Mouse (Mus musculus) neural tube, embryonic 14.5 days (tissue): ENCODE measurements around the gene Hoxb6. TPM values are rescaled to one million over a fixed set of nuclear protein-coding genes. Genes with fewer than 3 reads are reported as not detected.

Source experiments
- ATAC-seq: fragments of 200-750 bp; cut with Nextera tagmentation; 2 replicates; pipeline ENCODE4 v1.8.0; 2017; ENCODE audit warnings: low read depth, mild to moderate bottlenecking, moderate TSS enrichment, moderate library complexity
- H3K27ac ChIP-seq: fragments of 300-500 bp; sonication (generic); 2 replicates; pipeline ENCODE4 v1.5.1; 2014; ENCODE audit warnings: low read depth, mild to moderate bottlenecking, control low read depth, low read length, moderate library complexity, mixed read lengths
- H3K27me3 ChIP-seq: fragments of 300-500 bp; sonication (generic); 2 replicates; pipeline ENCODE4 v1.6.1; 2014; ENCODE audit warnings: low read length; ENCODE audit not compliant: control insufficient read depth, insufficient read depth
- H3K36me3 ChIP-seq: fragments of 300-500 bp; sonication (generic); 2 replicates; pipeline ENCODE4 v1.6.1; 2014; ENCODE audit warnings: low read length, mixed read lengths; ENCODE audit not compliant: control insufficient read depth, insufficient read depth
- H3K4me1 ChIP-seq: fragments of 300-500 bp; sonication (generic); 2 replicates; pipeline ENCODE4 v1.6.1; 2014; ENCODE audit warnings: low read length; ENCODE audit not compliant: control insufficient read depth, insufficient read depth
- H3K4me2 ChIP-seq: fragments of 300-500 bp; sonication (generic); 2 replicates; pipeline ENCODE4 v1.6.1; 2014; ENCODE audit warnings: mild to moderate bottlenecking, low read depth, low read length, control low read depth
- H3K4me3 ChIP-seq: fragments of 300-500 bp; sonication (generic); 2 replicates; pipeline ENCODE4 v1.5.1; 2014; ENCODE audit warnings: low read depth, low read length, control low read depth, mixed read lengths
- H3K9ac ChIP-seq: fragments of 300-500 bp; sonication (generic); replicated peaks from 2 replicates; pipeline ENCODE4 v1.6.1; 2014; ENCODE audit warnings: low read depth, mild to moderate bottlenecking, control low read depth, low read length, mixed read lengths
- H3K9me3 ChIP-seq: fragments of 300-500 bp; sonication (generic); 2 replicates; pipeline ENCODE4 v1.6.1; 2016; ENCODE audit warnings: low read length; ENCODE audit not compliant: control insufficient read depth
- WGBS: fragments of 180-500 bp; shearing (Covaris S2); extraction: QIAGEN DNeasy Blood & Tissue Kit; methylation state at CpG from one replicate; pipeline ENCODE4 v1.1.7; 2014; 5-methylcytosine and 5-hydroxymethylcytosine counted together
- polyA plus RNA-seq: library from polyadenylated mRNA; unstranded; fragments of >200 nt; fragmentation: Nextera tagmentation; extraction: Ambion mirVana; gene quantifications from 2 replicates; pipeline ENCODE4 v1.2.1, GENCODE M21; 2014

The Hoxb6 gene
- polyA plus RNA-seq, 1 experiment from 2014 or later = 138 TPM

- peak overlapping the region; percentile 100 for H3K4me2 ChIP-seq
- peaks cover 59% of the 10 kb centered on the region for H3K4me1 ChIP-seq
- peak overlapping the region; percentile 100 for H3K27ac ChIP-seq
- H3K9me3 ChIP-seq = no peaks in the 10 kb centered on the region
- H3K4me3 ChIP-seq = peak overlapping the region; percentile 95
- 4% methylated on average over 18 of the region's 18 CpGs for WGBS
- peaks cover 6% of the 10 kb centered on the region for H3K36me3 ChIP-seq
- peak overlapping the region; percentile 100 for H3K9ac ChIP-seq
- H3K27me3 ChIP-seq = no peaks in the 10 kb centered on the region
- no peak for ATAC-seq
Measured at GRCm38 (mm10) chr11:96316696-96317607, 24.7 kb downstream of the Hoxb6 start.

DNA sequence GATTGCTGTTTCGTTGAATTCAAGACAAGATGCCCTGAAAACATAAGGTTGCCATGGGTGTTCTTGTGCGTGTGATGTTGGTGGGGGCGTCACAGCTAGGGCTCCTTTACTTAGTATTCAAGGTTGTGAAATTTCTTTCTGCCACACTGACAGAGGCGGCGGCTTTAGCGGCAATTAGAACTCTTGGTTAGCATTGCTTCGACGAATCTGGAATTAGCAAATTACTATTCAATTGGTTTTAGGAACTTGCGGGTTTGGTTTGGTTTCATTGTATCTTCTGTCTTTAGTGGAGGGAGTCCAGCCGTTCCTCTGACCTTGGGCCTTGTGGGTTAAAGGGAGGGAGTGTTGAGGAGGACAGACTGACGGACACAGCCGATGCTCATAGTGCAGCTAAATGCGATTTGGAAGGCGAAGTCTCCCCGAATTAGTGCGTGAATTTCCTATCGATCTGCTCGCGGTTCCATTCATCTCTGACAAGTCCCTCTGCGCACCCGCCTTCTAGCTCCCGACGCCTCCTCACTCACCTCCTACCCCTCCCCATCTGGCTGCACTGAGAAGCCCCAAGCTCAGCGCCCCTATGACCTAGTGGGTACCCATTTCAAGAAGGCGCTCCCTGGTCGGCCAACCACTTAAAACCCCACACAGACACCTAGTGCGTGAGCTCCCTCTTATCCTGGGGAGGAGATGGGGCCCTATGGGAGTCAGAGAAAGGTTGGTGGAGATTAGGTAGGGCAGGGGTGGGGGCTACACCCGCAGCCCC, 25.5 kb downstream of the Hoxb6 start, which contains the start of gene Hoxb4:
Gene Hoxb4, plus strand, starts transcription at position 660 of the 760 bp plus-strand sequence.
- Histone ChIP-seq H3K27ac (peak within 1 kb of the TSS; percentile 100), H3K4me2 (peak within 1 kb of the TSS; percentile 100), H3K27me3 (no peaks in the 10 kb centered on the region), H3K4me3 (peak within 1 kb of the TSS; percentile 95), H3K36me3 (peaks cover 6% of the 10 kb centered on the region), H3K4me1 (peaks cover 62% of the 10 kb centered on the region), H3K9ac (peak within 1 kb of the TSS; percentile 100), H3K9me3 (no peaks in the 10 kb centered on the region)
- WGBS = 2% methylated on average over 28 of the region's 28 CpGs
- peak; percentile 10; the same call in 1 of the 2 replicates for ATAC-seq

- Histone ChIP-seq H3K27ac (peak overlapping the region; percentile 100), H3K4me2 (peak overlapping the region; percentile 100), H3K4me3 (peak overlapping the region; percentile 95), H3K4me1 (peaks cover 61% of the 10 kb centered on the region), H3K36me3 (peaks cover 6% of the 10 kb centered on the region), H3K9me3 (no peaks in the 10 kb centered on the region), H3K27me3 (no peaks in the 10 kb centered on the region), H3K9ac (peak overlapping the region; percentile 100)
- 1% methylated on average over 36 of the region's 45 CpGs for WGBS
- ATAC-seq = peak; percentile 62
Measured at GRCm38 (mm10) chr11:96318368-96319070, 26.2 kb downstream of the Hoxb6 start.

GRCm38 (mm10) chr11:96319071-96319902, 27.0 kb downstream of the Hoxb6 start:
- H3K27ac ChIP-seq = peak overlapping the region; percentile 100
- no peaks in the 10 kb centered on the region for H3K9me3 ChIP-seq
- ATAC-seq = peak; percentile 85
- under 1% methylated on average over 26 of the region's 34 CpGs for WGBS
- H3K9ac ChIP-seq = peak overlapping the region; percentile 100
- no peaks in the 10 kb centered on the region for H3K27me3 ChIP-seq
- peak overlapping the region; percentile 95 for H3K4me3 ChIP-seq
- H3K36me3 ChIP-seq = peaks cover 6% of the 10 kb centered on the region
- H3K4me1 ChIP-seq = peaks cover 60% of the 10 kb centered on the region
- H3K4me2 ChIP-seq = peak overlapping the region; percentile 100

DNA sequence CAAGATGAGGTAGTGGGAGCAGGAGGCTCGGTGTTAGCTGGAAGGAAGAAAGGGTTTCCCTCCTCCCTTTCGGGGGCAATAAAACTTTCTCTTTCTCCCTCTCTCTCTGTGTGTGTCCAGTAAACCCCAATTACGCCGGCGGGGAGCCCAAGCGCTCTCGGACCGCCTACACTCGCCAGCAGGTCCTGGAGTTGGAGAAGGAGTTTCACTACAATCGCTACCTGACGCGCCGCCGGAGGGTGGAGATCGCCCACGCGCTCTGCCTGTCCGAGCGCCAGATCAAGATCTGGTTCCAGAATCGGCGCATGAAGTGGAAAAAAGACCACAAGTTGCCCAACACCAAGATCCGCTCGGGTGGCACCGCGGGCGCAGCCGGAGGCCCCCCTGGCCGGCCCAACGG, 27.6 kb downstream of the Hoxb6 start:
- WGBS = 1% methylated on average over 29 of the region's 29 CpGs
- peaks cover 6% of the 10 kb centered on the region for H3K36me3 ChIP-seq
- peak overlapping the region; percentile 100 for H3K27ac ChIP-seq
- peak overlapping the region; percentile 100 for H3K9ac ChIP-seq
- H3K4me1 ChIP-seq = peaks cover 61% of the 10 kb centered on the region
- H3K9me3 ChIP-seq = no peaks in the 10 kb centered on the region
- H3K27me3 ChIP-seq = no peaks in the 10 kb centered on the region
- peak overlapping the region; percentile 100 for H3K4me2 ChIP-seq
- H3K4me3 ChIP-seq = peak overlapping the region; percentile 95
- peak; percentile 11; the same call in 1 of the 2 replicates for ATAC-seq

- 3% methylated on average over 17 of the region's 17 CpGs for WGBS
- peak overlapping the region; percentile 100 for H3K4me2 ChIP-seq
Measured at GRCm38 (mm10) chr11:96320688-96321087, 28.4 kb downstream of the Hoxb6 start.

DNA sequence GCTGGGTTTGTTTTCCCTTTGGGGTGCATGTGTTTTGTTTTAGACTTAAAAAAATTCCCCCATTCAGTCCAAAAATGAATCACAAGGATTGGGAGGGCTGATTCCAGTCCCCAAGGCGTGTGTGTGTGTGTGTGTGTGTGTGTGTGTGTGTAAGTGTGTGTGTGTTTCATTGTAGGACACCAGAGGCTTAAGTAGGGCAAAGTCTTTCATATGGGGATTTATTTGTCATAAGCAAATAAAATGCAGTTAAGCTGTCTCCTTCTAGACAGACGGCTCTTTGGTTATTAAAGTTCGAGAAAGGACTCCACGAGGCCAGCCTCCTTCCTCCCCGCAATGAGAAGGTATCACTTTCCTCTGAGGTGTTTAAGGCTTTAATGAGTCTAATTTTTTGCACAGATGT, 29.6 kb downstream of the Hoxb6 start:
- Histone ChIP-seq H3K4me1 (peaks cover 61% of the 10 kb centered on the region), H3K4me3 (peak overlapping the region; percentile 95), H3K9me3 (no peaks in the 10 kb centered on the region), H3K27ac (peak overlapping the region; percentile 100), H3K4me2 (peak overlapping the region; percentile 100), H3K9ac (peak overlapping the region; percentile 100), H3K36me3 (peaks cover 6% of the 10 kb centered on the region), H3K27me3 (no peaks in the 10 kb centered on the region)
- no peak for ATAC-seq
- 10% methylated on average over 5 of the region's 5 CpGs for WGBS

More at GRCm38 (mm10) chr11:96320688-96321087, 28.4 kb downstream of the Hoxb6 start:
- H3K27me3 ChIP-seq = no peaks in the 10 kb centered on the region
- peak overlapping the region; percentile 95 for H3K4me3 ChIP-seq
- no peaks in the 10 kb centered on the region for H3K9me3 ChIP-seq
- peak overlapping the region; percentile 100 for H3K9ac ChIP-seq
- ATAC-seq = no peak
- H3K27ac ChIP-seq = peak overlapping the region; percentile 100
- H3K36me3 ChIP-seq = peaks cover 6% of the 10 kb centered on the region
- peaks cover 62% of the 10 kb centered on the region for H3K4me1 ChIP-seq

DNA sequence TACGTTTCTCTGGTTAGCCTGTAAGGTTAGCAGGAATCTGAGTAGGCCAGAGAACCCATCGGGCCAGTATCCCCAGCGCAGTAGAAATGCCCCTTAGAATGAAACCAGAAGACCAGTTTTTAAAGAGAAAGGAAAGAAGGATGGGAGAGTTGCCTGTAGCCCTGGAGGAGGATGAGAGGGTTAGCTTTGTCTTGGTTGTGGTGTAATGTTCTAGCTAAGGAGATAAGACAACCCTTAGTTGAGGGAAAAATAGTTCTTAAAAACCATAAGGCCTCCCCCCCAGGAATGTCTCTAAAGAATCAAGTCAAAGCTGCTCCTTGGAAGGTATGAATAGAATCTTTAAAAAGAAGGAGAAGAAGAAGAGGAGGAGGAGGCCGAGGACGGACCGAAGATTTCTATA, 30.5 kb downstream of the Hoxb6 start:
- Histone ChIP-seq H3K27me3 (no peaks in the 10 kb centered on the region), H3K27ac (peak overlapping the region; percentile 100), H3K4me3 (peak overlapping the region; percentile 95), H3K36me3 (peaks cover 6% of the 10 kb centered on the region), H3K9me3 (no peaks in the 10 kb centered on the region), H3K4me1 (peaks cover 62% of the 10 kb centered on the region), H3K9ac (peak overlapping the region; percentile 100), H3K4me2 (peak overlapping the region; percentile 100)
- ATAC-seq = no peak
- WGBS = 8% methylated on average over 6 of the region's 6 CpGs
